Mouse (Mus musculus) retina, adult 2 months (tissue): Measurements from ENCODE around the gene Acta2.

ENCODE experiments used
- DNase-seq: peaks from one replicate; pipeline ENCODE4 v3.0.0-alpha.2; 2012; ENCODE audit warnings: low read depth, low spot score

Acta2 gene

DNA sequence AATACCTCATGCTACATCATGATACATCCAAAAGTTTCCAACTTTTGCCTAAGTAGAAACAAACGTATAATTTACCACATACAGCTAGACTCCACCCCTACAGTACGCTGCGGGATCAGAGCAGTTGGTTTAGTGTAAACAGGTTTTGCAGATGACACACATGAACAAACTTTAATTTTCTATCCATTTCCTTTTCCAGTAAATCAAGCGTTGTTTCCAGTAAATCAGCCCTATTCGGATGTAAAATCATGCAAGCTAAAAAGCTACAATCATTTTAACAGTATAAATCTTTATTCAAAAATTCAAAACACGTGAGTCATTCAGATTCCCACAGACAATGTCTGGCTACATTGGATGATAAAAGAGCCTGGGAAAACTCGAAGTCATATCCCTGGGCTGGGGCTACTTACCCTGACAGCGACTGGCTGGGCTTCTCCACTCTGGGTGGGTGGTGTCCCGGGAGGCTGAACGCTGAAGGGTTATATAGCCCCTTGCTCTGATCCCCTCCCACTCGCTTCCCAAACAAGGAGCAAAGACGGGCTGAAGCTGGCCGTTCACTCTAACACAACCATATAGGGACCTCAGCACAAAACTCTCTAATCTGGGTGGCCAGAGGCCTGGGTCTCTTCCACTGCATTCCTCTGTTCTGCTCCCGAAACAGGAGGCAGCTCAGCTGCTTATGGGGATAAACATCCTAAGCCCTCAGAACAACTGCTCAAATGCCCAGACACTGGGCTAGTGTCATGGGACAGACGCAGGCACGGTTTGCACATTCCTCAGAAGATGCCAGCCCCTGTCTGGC, at the start of gene Acta2:
Gene Acta2, minus strand, starts transcription at position 711 of the 802 bp plus-strand sequence.
- DNase-seq = no peak

DNA sequence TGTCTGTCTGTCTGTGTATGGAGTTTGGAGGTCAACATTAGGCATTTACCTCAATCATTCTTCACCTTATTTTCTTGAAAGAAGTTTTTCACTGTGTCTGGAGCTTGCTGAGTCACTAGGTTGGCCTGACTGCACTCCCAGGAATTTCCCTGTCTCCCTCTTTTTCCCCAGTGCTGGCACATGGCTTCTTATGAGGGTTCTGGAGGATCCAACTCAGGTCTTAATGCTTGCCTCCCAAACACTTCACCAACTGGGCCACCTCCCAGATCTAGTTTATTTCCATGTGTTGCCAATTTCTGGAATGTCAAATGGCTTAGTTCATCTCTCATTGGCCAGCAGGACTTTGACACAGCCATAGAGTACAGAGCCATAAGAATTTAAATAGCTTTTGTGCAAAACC, 49.5 kb upstream of the Acta2 start:
- no peak for DNase-seq

DNA sequence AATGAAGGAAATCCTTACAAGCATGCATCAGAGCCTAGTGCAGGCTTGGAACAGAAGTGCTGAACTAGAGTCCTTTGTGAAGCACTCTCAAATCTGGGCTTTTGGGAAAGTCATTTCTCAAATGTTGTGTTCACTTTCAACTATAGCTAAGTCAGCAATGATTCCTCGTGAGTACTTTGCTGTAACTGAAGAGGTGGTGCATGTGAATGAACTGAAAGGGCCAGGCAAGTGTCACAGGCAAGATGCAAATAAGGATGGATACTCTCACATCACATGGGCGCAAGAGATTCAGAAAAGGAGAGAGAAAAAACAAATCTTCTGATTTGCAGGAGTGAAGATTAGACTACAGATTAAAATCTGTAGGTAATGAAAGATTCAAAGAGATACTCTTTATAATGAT, 45.0 kb upstream of the Acta2 start:
- DNase-seq = no peak

DNA sequence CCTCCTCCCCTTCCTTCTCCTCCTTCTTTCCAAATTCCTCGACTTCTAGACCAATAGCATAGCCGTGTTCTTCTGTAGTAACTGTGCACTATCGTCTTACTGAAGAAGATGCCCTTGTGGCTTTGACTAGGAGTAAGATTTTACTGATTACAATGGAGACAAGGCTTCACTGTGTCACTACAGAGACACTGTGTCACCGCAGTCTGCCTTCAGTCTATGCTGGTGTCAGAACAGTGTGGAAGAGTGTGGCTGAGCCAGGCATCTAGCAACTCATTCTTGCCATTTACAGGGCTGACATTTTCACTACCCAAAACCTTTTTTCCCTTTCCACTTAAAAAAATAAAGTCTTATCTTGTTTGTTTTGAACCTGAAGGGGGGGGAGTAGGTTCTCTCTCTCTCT, 43.8 kb upstream of the Acta2 start:
- DNase-seq = no peak

DNA sequence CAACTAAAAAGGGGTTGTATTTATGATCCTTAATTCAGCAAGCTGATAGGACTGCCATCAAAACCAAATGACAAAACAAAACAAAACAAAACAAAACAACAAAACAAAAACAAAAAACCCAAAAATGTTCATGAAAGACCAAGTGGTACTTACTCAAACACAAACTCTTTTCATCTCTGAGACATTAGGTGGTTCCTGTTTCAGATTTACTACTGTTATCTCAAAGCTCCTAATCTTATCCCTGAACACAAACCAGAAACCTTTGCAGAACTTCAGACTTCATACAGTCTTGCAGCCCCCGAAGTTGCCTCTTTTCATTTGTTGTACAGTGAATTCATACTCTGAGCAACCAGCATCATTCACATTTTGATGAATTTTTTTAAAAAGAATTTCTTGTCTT, 43.1 kb upstream of the Acta2 start:
- DNase-seq = no peak

DNA sequence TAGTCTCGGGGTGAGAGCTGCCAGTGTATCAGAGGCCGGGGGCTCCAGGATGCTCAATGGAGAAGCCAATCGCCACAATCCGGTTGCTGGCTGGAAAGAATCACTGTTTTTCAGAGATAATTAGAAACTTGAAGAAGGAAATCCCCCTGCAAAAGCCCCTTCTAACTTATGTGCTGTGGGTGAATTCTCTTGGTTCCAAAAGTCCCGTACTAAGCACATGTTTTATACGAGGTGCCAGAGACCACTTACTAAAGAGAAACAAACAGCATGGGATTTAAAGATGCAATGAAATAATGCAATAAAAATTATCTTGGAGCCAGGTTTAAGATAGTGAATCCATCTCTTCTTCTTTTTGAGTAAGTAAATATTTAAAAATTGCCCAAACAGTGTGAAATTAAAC, 40.1 kb upstream of the Acta2 start:
- no peak for DNase-seq

DNA sequence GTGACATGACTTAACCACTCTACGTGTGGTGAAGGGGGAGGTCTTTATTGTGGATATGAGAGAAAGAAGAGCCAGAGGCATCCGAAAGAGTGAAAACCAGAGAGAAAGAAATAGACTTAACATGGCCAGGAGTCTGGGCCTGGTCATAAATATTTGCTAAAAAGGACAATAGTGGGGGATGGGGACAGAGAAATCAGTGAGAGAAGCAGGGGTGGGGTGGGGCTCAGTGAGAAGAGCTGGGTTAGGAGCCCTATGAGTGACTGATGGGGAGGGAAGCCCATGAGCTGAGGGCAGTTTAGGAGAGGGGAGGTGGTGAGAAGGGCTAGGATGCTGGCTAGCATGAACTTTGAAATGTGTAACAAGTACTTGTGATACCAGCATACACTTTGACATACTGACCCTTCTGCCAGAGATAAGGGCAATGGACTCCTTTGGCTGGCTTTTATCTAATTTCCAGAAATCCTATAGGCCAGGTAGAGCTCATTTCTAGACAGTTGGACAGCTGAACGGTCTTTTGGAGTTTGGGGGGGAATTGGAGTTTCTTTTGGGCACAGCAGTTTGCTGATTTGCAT, 38.1 kb upstream of the Acta2 start:
- no peak for DNase-seq

DNA sequence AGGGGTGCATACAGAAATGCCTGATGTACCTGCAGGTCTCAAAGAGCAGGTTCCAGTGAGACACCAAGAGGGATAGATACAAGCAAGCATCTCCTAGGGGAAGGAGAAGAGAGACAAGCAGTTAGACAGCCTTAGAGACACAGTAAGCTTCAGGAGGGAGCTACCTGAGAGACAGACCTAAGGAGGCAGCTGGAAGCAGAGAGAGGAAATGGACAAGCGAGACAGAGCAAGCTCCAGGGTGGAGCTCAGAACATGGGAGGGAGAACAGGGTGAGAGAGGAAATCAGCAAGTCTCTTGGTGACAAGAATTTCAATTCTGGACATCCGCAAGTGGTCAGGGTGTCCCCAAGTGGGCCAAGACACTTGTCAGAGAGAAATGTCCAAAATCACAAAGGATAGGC, 37.3 kb upstream of the Acta2 start:
- DNase-seq = no peak

DNA sequence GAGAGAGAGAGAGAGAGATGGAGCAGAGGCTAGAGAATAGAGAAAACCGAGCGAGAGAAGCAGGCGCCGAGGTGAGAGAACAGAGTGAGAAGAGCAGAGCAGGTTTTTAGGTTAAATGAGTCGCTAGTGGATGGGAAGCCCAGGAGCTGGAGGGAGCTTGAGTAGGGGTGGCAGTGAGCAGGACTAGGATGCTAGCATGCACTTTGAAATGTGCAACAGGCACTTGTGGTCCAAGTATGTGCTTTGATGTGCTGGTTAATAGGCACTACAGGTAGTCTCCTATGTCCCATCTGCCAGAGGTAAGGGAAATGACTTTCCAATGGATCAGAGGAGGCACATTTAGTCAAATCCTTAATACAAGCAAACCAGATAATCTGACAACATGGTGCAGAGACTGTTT, 36.6 kb upstream of the Acta2 start:
- DNase-seq = no peak

DNA sequence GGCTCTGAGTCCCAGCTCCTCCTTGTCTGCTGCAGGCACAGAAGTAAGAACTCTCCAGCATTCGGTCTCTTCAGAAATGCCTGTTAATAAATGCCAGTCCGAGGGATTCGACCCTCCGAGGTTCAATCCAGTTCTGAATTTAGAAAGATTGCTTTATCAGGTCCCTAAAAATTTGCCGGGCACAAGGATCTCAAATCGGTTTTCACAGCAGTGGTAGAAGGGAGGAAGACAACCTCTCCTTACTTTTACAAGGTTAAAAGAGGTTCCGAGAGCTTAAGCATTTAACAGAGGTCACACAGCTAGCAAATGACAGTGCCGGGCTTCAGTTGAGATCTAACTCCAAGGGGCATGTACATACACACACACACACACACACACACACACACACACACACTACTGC, 36.0 kb upstream of the Acta2 start:
- no peak for DNase-seq

DNA sequence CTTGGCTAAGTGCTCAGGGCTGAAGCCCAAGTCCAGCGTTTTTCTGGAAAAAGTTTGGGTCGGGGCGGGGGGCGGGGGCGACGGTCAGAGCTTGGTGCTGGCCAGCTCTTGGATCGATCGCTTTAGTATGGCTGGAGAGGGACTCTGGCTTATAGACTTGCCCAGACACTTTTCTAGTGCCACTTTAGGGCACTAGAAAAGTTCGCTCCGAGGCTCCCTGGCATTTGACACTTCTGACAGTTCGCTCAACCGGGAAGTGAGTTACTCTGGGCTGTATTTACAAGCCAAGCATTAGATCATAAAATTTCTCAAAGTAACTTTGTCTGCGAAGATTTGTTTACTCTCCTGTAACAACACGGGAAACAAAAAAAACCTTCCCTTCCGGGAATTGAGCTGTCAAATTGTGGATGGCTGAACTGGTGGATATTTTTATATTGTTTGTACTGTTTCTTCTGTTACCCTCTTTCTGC, 35.5 kb upstream of the Acta2 start:
- DNase-seq = no peak

DNA sequence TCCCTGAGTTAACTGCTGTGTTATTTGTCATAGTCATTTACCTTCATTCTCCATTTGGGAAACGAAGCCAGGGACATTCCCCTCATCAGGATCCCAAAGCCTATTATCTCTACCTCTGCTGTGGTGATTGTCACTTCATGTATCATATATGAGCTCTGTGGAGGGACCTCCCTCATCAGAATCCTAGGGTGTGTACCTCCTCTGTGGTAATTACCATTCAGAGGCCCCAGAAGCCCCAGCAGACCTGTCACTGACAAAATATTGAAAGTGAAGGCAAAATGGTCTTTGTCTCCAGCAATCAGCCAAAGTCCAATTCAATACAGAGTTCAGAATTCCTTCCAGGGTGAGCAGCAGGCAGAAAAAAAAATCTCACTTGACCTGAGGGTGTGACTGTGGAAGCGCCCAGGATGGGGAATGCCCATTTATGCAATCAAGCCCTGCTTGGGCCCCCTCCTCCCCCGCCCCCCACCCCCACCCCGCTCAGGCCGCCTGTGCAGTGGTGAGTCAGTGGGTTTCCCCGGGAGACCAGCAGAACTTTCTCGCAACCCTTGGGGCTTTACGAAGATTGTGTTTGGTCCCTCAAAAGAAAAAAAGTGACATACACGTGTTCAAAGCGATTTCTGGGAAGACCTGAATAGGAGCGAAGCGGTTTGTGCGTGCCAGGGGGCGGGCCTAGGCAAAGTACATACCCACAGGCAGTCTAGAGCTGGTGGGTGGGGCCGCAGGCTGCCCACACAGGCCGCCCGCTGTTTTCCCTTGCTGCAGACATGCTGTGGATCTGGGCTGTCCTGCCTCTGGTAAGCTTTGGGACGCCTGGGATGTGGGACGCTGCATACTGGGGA, 34.8 kb upstream of the Acta2 start, which contains the start of gene Fas:
Gene Fas, plus strand, starts transcription at position 719 of the 842 bp plus-strand sequence.
- DNase-seq = no peak

DNA sequence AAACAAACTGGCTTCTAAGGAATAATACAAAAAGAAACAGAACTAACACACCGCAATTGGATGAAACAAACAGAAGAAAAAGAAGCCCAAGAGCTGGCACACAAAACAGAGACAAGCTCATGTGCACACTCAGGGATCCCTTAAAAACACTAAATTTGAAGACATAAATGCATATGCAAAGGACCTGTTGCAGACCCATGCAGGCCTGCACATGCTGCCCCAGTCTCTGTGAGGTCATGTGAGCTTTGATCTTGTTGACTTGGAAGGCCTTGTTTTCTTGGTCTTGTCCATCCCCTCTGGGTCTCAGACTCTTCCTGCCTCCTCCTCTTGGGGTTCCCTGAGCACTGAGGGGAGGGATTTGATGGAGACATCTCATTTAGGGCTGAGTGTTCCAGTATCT, 33.3 kb upstream of the Acta2 start:
- DNase-seq = no peak

DNA sequence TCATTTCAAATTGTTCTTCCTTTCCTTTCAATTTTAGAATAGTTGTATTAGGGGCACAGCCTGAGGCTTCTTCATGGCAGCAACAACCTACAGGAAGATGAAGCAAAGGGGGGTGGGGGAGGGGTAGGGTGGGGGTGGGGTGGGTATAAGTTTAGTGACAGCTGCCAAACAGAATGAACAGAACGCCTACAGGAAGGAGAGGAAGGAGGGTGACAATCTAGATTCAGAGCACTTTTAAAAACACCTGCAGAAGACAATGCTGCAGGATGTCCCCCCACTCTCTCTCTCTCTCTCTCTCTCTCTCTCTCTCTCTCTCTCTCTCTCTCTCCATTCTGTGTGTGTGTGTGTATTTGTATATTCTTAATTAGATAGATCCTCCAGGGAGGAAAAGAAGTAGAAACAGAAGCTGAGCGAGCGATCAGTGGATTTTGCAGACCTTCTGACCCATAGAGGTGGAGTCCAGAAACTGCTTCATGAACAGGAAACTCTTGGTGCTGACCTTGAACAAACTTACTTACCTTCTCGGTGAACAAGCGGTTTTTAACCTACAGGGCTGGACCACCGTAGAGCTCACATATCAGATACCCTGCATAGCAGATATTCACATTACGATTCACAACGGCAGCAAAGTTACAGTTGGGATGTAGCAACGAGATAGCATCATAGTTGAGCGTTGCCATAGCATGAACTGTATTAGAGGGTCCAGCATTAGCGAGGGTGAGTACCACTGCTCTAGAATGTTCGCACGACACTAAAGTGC, 32.4 kb upstream of the Acta2 start:
- no peak for DNase-seq

DNA sequence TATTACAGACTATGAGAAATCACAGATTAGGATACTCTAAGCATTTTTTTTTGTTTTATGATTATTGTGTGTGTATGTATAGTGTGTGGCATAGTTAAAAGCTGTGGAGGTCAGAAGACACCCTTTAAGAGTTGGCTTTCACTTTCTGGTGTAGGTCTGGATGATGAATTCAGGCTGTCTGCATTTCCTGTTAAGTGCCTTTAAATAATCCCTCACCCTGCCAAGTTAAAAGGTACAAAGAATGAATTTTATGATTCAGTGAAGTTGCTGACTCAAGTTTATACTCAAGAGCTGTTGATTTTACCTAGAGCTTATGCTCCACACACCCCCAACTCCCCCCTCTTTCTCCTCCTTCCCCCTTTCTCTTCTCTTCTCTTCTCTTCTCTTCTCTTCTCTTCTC, 31.8 kb upstream of the Acta2 start:
- no peak for DNase-seq

DNA sequence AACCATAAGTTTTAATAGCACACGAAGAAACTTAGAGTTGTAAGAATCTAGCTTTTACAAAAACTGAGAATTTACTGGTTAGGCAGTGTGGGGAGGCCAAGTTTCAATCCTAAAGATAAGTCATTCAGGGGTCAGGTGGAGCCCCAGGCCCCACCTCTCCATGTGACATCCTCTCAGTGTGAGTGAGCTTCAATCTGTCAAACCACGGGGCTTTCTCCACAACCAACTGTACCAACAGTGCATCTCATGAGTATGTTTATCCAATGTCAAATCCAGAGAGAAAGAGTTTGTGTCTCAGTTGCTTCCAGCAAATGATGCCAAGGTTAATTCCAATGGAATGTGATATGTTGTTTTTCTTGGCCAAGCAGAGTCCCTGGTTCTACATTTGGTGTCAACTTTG, 29.4 kb upstream of the Acta2 start:
- DNase-seq = no peak

DNA sequence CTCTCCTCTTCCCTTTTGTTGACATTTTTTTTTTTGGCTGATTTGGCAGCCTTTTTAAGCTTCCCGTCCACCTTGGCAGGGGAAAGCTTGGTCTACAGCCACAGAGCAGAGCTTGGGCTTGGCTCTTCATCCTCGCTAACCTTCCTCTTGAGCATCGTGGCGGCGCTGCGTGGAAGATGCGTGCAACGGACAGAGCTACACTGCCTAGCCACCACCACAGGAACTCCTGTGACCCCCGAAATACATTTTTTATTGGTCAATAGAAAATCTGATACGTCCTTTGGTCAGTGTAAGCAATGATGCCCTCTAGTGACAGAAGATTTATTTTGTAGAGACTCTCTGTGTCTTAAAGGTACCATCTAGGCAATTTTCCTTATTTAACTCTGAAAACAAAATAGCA, 29.0 kb upstream of the Acta2 start:
- no peak for DNase-seq

DNA sequence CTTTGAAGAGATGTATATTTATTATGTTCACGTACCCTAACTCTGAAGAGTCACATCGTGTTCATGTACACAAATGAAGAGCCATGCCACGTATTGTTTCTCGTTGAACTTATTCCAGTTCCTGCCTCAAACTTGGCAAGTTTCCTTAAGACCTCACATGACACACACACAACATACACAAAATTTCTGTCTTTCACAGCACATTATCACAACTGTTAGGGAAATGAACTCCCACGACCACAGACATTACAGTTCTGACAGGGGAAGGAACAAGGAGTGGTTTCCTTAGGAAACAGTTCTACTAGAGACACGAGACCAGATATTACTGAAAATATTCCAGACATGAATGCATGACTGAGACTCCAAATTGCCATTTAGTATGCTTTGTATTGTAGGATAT, 28.2 kb upstream of the Acta2 start:
- no peak for DNase-seq

DNA sequence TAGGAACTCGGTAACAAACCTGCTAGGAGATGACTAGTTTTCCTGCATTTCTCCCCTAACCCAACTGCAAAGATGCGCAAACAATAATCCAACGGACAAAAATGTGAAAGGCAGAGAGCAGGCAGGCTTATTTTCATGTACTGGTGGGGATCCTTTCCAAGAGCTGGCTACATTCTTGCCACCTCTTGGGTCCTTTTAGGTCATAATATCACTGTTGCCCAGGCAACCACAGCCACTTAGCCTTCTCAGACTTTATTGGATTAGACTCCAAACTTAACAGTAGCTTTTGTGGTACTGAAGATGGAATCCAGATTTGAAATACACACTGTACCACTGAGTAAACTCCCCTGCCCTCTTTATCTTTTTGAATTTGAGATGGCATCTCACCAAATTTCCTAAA, 22.7 kb upstream of the Acta2 start:
- no peak for DNase-seq

DNA sequence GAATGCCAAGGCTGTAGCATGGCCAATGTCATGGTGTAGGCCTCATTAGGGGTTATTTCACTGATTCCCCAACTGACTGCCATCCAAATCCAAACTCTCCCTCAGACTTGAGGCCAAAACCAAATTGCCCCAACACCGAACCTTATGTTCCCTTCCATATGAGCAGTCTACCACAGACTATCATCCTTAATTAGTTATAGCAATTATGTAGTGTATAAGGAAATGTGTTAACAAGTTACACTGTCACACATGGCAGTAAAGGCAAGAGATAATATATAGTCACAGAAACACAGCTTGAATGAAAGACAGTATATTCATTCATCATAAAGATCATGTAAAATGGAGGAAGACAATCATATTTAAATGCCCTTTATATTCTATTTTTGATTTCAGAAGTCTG, 17.7 kb upstream of the Acta2 start:
- no peak for DNase-seq

DNA sequence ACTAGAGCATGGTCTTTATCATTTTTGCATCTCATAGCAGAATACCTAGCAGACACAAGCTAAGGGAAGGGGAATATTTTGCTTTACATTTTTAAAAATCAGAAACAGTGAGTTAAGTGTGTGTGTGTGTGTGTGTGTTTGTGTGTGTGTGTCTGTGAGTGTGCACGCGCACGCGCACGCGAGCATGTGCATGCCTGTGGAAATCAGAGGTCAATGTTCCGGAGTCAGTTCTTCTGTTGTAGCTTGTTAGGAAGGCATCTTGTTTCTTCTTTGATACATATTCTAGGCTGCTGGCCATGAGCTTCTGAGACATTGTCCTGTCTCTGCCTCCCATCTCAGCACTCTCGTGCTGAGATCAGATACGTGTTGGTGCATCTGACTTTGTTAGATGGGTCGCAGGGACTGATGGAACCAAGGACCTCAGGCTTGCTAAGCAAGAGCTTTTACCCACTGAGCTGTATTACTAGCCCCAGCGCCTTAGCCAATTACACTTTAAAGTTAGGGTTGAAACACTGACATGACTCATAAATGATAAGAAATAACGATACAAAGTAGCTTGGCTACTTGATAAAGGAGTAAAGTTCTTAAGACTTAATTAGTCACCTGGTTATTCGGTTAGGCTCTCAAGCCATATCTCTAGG, 15.6 kb upstream of the Acta2 start:
- no peak for DNase-seq
